ENCODE assay signal across 8 mouse cellular contexts in the genomic region with DNA sequence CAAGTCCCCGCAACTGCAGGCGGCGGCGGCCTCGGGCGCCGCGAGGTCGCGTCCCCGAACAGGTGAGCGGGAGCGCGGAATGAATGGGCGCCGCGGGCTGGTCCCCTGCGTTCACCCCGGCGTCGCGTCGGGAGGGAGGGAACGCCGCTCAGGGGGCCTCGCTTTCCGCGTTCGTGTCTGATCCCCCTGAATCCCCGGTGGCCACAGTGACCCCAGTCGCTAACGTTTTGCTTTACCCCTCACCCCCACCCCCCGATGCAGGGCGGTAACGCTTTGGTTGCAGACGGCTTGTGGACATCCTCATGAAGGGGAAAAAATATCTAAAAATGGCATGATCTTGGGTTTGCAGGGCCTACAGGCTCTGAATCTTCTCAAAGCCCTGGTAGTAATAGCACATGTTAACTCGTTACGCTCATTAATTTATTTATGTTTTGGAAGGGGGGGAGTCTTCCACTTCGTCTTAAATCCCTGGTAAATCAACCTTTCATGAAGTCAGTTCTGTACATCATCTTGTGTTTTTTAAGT. TPM values are rescaled to one million over a fixed set of nuclear protein-coding genes. Genes with fewer than 3 reads are reported as not detected.
DNase-seq lines count a peak whose midpoint lies in the region; ATAC-seq lines count a peak whose summit lies in the region.

No protein-coding gene starts in this region.

- H3K4me1 ChIP-seq in kidney, embryonic 14.5 days (ENCODE audit: control insufficient read depth, insufficient read depth, low read length) = peaks cover 13% of the 10 kb centered on the region
- peaks cover 46% of the 10 kb centered on the region for H3K4me1 ChIP-seq in hindbrain, embryonic 15.5 days (replicated peaks)
- H3K4me1 ChIP-seq in midbrain, embryonic 13.5 days (replicated peaks) = peaks cover 30% of the 10 kb centered on the region

- no peaks in the 10 kb centered on the region for H3K9me3 ChIP-seq in kidney, embryonic 14.5 days (ENCODE audit: control insufficient read depth, low read length)
- H3K9me3 ChIP-seq in hindbrain, embryonic 15.5 days = no peaks in the 10 kb centered on the region
- no peaks in the 10 kb centered on the region for H3K9me3 ChIP-seq in midbrain, embryonic 13.5 days

- peak overlapping the region; percentile 89 for H3K4me3 ChIP-seq in kidney, embryonic 14.5 days (ENCODE audit: low read length)
- peak overlapping the region; percentile 98 for H3K4me3 ChIP-seq in hindbrain, embryonic 15.5 days
- H3K4me3 ChIP-seq in midbrain, embryonic 13.5 days (replicated peaks) = peak overlapping the region; percentile 90

- DNase-seq in kidney, postnatal 4 days = no peak
- peak; percentile 27 for DNase-seq in ZHBTc4 (ENCODE audit: low read depth, low spot score)
- DNase-seq in right cerebral cortex, postnatal 25 days = no peak
- no peak for DNase-seq in ovary, postnatal 36 days (ENCODE audit: low spot score)
- DNase-seq in left cerebral cortex, adult 9 months (ENCODE audit: low spot score in 2 of 2) = no peak

- no peak for ATAC-seq in kidney, embryonic 14.5 days (ENCODE audit: low FRiP score, low TSS enrichment)
- ATAC-seq in hindbrain, embryonic 15.5 days (ENCODE audit: low FRiP score, low read depth) = no peak
- no peak for ATAC-seq in midbrain, embryonic 13.5 days

- no peaks in the 10 kb centered on the region for H3K27me3 ChIP-seq in kidney, embryonic 14.5 days (ENCODE audit: control insufficient read depth, insufficient read depth, low read length)
- no peaks in the 10 kb centered on the region for H3K27me3 ChIP-seq in hindbrain, embryonic 15.5 days
- no peaks in the 10 kb centered on the region for H3K27me3 ChIP-seq in midbrain, embryonic 13.5 days

- H3K9ac ChIP-seq in kidney, embryonic 14.5 days (ENCODE audit: low read depth, low read length) = peak overlapping the region; percentile 93
- peak overlapping the region; percentile 93 for H3K9ac ChIP-seq in hindbrain, embryonic 15.5 days
- peak overlapping the region; percentile 93 for H3K9ac ChIP-seq in midbrain, embryonic 13.5 days (replicated peaks)

- H3K36me3 ChIP-seq in kidney, embryonic 14.5 days (ENCODE audit: control insufficient read depth, insufficient read depth, low read length) = no peaks in the 10 kb centered on the region
- H3K36me3 ChIP-seq in hindbrain, embryonic 15.5 days = no peaks in the 10 kb centered on the region
- H3K36me3 ChIP-seq in midbrain, embryonic 13.5 days = no peaks in the 10 kb centered on the region

- H3K4me2 ChIP-seq in kidney, embryonic 14.5 days (replicated peaks; ENCODE audit: low read depth, low read length) = peak overlapping the region; percentile 64
- H3K4me2 ChIP-seq in hindbrain, embryonic 15.5 days = peak overlapping the region; percentile 82
- peak overlapping the region; percentile 74 for H3K4me2 ChIP-seq in midbrain, embryonic 13.5 days (replicated peaks)

- under 1% methylated on average over 38 of the region's 39 CpGs for WGBS in kidney, embryonic 14.5 days
- WGBS in hindbrain, embryonic 15.5 days = 1% methylated on average over 33 of the region's 39 CpGs
- WGBS in midbrain, embryonic 13.5 days = 1% methylated on average over 39 of the region's 39 CpGs

- H3K27ac ChIP-seq in kidney, embryonic 14.5 days (ENCODE audit: low read depth, low read length) = peak overlapping the region; percentile 92
- peak overlapping the region; percentile 100 for H3K27ac ChIP-seq in hindbrain, embryonic 15.5 days (replicated peaks)
- H3K27ac ChIP-seq in midbrain, embryonic 13.5 days = peak overlapping the region; percentile 96

RNA-seq across cellular contexts. Expression of a gene that starts 1.0 kb away (rescaled TPM):
- polyA plus RNA-seq in kidney, embryonic 14.5 days (2014; fragmentation: Nextera tagmentation; extraction: Ambion mirVana) = 8.0 and 10.4 TPM in 2 replicates
- polyA plus RNA-seq in hindbrain, embryonic 15.5 days (2015; fragmentation: Nextera tagmentation; extraction: Ambion mirVana) = 31.1 and 35.6 TPM in 2 replicates
- polyA plus RNA-seq in midbrain, embryonic 13.5 days (2015; fragmentation: Nextera tagmentation; extraction: Ambion mirVana) = 15.3 and 17.8 TPM in 2 replicates
